Mouse (Mus musculus): ENCODE data around the gene Stambpl1.

Gene Stambpl1

DNA sequence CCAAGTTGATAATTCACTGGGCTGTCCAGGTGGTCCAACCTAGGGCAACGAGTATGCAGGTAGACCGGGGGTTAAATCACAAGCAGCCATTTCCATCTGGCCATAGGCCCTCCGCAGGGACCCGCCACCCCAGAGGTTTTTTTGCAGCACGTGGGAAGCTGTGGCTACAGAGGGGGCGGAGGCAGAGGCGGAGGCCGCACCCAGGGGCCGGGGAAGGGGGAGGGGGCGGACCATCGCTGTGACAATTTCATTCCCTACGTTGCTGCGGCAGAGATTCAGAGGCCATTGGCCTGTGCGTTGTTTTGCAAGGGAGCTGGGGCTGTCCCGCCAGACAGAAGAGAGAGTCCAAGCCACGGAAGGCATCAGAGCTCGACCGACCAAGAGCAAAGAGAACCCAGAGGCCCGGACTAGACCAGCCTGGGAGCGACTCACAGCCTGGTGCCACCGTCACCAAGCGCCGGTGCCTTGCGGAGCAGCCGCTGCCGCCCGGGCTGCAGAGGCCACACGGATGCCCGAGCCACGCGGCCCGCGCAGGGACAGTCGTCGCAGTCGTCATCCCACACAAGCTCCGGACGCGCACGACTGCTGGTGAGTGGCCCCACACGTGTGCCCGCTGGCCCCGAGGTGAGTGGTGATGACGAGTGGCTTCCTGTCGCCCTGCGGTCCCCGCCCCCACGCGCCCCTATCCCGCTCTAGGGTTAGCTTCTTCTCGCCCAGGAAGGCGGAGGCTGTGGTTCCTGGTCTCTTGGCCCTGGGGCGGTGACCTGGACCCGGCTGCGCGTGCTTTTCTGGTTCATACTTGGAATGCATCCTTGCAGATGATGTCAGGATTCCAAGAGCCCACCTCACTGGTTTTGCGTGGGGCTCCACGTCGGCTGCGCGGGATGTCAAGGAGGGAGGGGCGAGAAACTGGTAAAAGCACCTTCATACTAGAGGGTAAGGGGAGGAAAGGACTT lies at the start of gene Stambpl1:
Gene Stambpl1, plus strand, starts transcription at position 222 of the 956 bp plus-strand sequence.
- in situ Hi-C loops (cut with MseI, MboI), result no loop called here

GRCm38 (mm10) chr19:34148421-34148820 lies 43.6 kb upstream of the Stambpl1 start:
- in situ Hi-C loops (cut with MseI, MboI), result no loop called here

GRCm38 (mm10) chr19:34151909-34152308 lies 40.1 kb upstream of the Stambpl1 start:
- in situ Hi-C loops (cut with MseI, MboI), result no loop called here

DNA sequence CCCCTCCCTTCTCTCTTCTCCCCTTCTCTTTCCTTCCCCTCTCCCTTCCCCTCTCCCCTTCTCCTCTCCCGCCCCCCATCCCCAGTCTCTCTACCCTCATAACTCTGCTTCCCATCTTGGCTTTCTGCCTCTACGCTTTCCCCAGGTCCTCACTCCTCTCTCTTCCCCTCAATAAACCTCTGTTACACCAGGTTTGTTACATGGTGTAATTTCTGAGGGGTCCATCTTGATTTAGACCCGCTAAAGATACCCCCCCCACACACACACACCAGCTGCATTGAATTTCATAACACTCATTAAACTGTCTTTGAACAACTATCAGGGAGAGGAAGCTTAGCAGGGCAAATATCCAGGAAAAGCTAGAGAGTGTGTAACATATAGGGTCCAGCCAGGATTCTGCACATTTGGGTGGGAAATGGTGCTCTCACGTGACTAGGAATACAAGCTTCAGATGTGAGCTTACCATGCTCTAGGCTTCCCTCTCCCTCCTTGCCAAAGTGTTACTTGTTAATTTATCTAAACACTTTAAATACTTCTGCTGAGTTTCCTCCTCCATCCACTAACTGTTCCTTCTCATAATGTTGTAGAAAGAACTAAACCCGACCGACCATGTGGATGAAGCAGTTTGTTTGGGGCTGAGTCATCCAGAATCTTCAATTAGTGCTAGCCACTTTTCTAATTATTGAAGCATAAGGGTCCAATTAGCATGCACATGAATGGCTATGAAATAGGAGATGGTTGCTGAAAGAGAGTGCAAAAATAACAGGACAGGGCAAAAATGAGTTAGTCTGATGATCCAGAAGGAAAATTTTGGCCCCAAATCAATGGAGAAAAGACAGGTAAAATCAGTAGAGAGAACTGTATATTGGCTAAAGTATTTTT lies 38.5 kb upstream of the Stambpl1 start:
- in situ Hi-C loops (cut with MseI, MboI), result no loop called here

DNA sequence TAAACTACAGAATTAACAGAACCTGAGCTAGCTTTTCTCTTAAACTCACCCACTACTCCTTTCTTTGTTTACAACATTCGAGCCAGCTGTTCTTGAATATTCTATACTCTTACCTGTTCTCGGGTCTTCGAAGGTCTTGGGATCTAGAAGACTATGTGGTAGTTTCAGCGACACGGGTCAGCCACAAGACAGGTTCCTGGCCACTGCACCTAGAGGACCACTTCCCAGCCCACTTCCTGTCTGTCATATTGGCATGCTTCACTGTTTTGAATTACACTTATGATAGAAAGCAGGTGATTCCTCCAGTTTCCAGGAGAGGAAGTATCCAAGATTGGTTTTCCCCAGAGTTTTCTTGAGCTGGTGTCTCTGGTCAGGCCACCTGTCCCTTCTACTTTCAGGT lies 29.3 kb upstream of the Stambpl1 start:
- in situ Hi-C loops (cut with MseI, MboI), result no loop called here

GRCm38 (mm10) chr19:34165891-34166290 lies 26.1 kb upstream of the Stambpl1 start, which contains the start of gene Ankrd22:
Ankrd22 (minus strand) TSS chr19:34166053.
- in situ Hi-C loops (cut with MseI, MboI), result no loop called here

DNA sequence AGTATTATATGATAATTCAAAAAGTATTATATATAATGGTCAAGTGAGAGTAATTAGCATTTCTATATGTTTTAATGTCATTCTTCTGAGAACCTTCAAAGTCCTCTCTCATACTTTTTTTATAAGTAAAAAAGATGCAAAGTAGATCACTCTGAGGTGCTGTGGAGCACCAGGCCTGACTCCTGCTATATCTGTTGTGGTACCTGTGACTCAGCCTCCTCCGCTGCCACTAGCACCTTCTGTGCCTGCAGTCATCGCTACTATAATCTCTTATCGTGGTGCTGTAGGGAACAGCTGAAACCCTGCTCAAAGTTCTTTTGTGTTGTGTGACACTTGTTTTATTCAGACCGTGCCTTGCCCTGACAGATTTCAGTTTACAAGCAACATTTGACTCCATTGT lies 25.6 kb upstream of the Stambpl1 start:
- in situ Hi-C loops (cut with MseI, MboI), result no loop called here

DNA sequence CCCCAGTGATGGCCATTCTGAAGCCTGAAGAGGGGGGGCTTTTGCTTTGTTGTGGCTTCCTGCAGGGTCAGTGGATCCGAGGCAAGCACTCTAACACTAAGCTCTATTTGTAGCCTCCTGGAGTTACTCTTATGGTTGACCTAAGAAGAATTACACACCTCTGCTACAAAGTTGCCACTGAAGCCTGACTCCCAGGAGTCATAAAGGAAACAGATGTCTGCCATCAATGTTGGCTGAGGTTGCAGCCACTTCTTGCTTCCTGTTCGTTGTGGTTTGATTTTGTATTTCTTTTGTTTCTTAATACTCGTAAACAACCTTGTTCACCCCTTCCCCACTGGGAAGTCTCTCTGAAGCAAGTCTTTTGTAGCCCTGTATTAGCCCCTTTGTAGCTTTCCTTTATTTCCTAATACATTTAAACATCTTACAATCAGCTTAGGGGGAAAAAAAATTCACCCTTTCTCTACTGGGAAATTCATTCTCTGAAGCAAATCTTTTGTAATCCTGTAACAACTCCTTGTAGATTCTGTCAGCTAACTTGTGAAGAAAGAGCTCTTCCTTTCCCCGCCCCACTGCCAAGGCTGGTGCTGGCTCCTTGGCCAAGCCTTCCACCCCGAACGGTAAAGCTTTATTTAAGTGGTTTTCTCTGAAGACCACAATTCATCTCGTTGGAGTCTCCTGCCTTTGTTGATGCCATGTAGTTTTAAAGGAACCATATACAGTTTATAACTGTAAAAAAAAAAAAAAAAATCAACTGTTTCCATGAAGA lies 23.9 kb upstream of the Stambpl1 start:
- in situ Hi-C loops (cut with MseI, MboI), result no loop called here

DNA sequence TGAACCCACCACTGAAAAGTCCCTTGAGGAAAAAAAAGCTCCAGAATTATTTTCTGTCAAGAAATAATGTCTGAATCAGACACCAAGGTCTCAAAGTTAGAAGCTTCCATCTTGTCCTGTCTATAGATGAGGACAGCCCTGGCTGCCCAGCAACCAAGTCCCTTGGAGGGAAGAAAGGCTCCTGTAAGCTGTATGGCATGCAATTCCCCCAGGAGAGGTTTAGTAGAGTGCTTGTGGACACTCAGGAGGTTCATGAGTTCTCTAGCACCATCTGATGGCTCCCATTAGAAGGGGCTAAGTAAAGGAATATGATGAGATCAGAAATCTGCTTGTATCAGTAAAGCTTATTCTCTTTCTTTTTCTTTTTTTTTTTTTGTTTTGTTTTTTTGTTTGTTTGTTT lies 22.9 kb upstream of the Stambpl1 start:
- in situ Hi-C loops (cut with MseI, MboI), result no loop called here

DNA sequence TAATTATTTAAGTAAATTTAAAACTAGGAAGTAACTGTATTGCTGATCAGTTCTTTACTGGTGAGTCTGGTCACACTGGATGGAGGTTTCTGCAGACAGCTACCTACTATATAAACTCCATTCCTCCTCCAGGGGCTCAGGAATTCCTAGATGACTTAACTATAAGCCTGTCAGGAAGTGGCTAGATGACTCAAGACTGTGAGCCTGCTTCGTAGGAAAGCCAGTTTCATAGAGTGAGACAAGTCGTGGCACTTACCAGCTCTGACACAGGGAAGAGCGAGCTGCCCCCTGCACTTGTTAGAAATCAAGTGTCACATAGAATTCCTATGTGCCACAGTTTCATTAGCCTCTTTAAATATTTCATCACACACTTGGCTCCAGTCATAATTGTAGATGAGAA lies 20.9 kb upstream of the Stambpl1 start:
- in situ Hi-C loops (cut with MseI, MboI), result no loop called here

DNA sequence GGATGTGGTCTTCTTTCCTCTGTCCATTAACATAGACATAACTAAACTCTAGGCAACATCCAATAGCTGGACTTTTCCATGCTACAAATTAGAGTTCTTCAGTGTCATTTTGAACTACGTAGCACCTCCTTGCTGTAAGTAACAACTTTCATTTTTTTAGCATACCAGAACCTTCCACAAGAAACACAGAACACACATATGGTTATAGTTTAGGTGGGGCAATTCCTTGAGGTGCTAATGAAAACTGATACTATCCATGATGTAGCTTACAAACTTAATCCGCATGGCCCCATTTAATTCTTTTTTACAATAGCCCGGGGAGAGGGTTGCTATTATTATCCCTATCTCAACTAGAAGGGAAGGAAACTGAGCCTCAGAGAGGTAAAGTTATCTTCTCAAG lies 18.0 kb upstream of the Stambpl1 start:
- in situ Hi-C loops (cut with MseI, MboI), result no loop called here

GRCm38 (mm10) chr19:34179136-34179535 lies 12.9 kb upstream of the Stambpl1 start:
- in situ Hi-C loops (cut with MseI, MboI), result no loop called here

DNA sequence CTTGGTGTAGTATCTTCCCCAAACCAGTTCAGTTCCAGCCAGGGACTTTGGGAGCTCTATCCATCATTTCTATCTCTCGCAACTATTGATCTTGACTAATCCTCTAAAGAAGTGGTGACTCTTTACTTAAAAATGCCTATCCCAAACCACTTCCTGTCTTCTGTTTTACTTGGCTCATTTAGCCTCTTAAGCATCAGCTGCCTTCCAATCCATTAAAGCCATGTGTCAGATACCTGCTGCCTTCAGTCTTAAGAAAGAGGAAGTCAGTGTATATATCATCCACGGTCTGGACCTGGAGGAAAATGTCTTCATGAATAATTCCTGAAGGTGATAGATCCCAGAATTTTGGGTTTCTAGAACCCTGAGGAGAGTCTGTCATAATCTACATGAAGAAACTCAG lies 11.7 kb upstream of the Stambpl1 start:
- in situ Hi-C loops (cut with MseI, MboI), result no loop called here

GRCm38 (mm10) chr19:34181234-34181633 lies 10.8 kb upstream of the Stambpl1 start:
- in situ Hi-C loops (cut with MseI, MboI), result no loop called here

GRCm38 (mm10) chr19:34182490-34182889 lies 9.5 kb upstream of the Stambpl1 start:
- in situ Hi-C loops (cut with MseI, MboI), result no loop called here

GRCm38 (mm10) chr19:34186845-34187244 lies 5.2 kb upstream of the Stambpl1 start:
- in situ Hi-C loops (cut with MseI, MboI), result no loop called here

DNA sequence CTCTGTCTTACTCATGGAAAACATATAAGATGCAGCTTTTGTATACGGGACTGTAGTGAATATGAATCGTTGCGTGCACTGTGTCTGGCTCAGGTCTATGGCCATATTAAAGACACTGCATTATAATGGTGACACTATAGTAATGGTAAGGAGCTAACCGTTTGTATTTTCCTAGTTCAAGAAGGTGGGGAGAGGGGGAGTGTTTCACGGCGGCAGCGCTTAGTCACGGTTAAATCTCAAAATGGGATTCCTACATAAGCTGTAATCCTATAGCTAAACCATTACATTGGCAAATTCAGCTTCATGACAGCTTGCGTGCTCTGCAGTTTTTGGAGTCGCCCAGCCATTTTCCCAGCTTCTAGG lies 403 bp upstream of the Stambpl1 start:
- in situ Hi-C loops (cut with MseI, MboI), result no loop called here

- in situ Hi-C loops (cut with MseI, MboI), result no loop called here
Measured at GRCm38 (mm10) chr19:34193149-34193548, 1.1 kb downstream of the Stambpl1 start.

- in situ Hi-C loops (cut with MseI, MboI), result no loop called here
Measured at GRCm38 (mm10) chr19:34193683-34194082, 1.7 kb downstream of the Stambpl1 start.

DNA sequence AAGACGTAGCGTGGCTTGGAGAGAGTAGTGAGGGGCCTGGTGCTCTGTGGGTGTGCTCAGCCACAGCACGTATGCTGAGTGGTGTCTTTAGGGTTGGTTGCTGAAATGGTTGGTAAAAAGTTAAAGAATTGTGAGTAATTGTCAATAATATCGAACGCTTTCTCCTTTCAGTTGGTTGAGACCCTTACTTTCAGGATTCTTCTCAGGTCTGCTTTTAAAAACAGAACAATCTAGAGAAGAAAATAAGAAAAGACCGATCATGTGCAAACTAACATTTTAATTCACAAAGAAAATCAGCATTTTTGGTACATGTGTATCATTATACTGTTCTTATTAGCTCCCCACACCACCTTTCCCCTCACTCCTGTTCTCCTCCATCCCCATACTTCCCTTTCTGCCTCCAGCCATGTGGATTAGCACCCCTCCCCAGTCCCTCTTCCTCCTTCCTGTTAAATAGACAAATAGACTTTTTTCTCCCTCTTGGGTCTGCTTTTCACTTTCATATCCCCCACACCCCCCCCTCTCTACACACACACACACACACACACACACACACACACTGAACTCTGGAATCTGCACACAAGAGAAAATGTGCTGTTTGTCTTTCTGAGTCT lies 2.2 kb downstream of the Stambpl1 start:
- in situ Hi-C loops (cut with MseI, MboI), result no loop called here

DNA sequence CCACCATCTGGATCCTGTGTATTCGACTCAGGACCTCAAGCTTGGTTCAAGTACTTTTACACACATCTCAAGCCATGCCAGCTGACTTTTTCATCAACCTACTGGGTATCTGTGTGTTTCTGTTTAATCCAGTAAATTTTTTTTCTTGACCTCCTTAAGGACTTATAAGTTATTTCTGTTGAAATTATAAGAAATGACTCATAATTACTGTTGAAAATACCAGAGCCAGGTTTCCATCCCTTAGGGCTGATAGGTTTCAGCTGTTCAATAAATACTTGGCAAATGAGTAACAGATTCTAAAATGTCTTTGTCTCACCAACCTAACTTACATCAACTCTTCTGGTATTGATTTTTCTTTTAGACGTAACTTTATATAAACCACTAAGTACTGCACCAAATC lies 3.0 kb downstream of the Stambpl1 start:
- in situ Hi-C loops (cut with MseI, MboI), result no loop called here
